Mouse (Mus musculus) MN1 (cell line): Measurements from ENCODE around the gene Slc7a15.

ENCODE experiments used
- DNase-seq: peaks from one replicate; pipeline ENCODE4 v3.0.0-alpha.2; 2016; ENCODE audit warnings: low spot score

The Slc7a15 gene

DNA sequence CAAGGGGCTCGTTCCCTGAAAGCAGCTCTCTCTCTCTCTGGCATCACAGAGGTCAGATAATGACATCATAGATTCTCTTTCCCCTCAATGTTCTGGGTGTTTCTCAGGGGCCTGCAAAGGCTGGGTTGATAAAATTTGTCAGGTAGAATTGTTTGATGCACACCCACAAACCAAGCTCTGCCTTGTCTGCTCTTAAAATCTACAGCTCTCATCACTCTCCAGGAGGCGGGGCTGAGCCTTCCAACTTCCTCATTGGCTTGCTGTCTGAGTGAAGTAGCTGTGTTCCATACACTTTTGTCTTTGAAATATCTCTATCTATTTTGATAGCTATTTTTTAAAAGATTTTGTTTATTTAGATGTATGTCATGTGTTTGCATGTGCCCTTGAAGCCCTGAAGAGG is 116.7 kb downstream of the Slc7a15 start:
- no peak for DNase-seq
